Mouse (Mus musculus) olfactory bulb, adult 2 months (tissue): Measurements from ENCODE around the gene Ahcyl2.

Source experiments
- CTCF ChIP-seq: fragments of 200-500 bp; IDR thresholded peaks from 2 replicates; pipeline ENCODE4 v1.5.1; 2012; ENCODE audit warnings: low read depth, mild to moderate bottlenecking, low read length, moderate library complexity; ENCODE audit not compliant: insufficient read depth
- POLR2A ChIP-seq: fragments of 200-500 bp; IDR thresholded peaks from 2 replicates; pipeline ENCODE4 v1.6.1; 2012; ENCODE audit warnings: mild to moderate bottlenecking, low read depth, low read length, moderate library complexity; ENCODE audit not compliant: insufficient read depth

GRCm38 (mm10) chr6:29753336-29753735 lies 14.5 kb upstream of the Ahcyl2 start:
- TF ChIP-seq CTCF, result no peak
- no peak for TF ChIP-seq POLR2A
